Mouse (Mus musculus): ENCODE measurements around the gene 1700001K19Rik.
"Not testable (repeated sequence)": the region's sequence is repeated elsewhere in the genome, so short reads cannot be mapped to it uniquely, and the experiment has no call there.

1700001K19Rik gene

DNA sequence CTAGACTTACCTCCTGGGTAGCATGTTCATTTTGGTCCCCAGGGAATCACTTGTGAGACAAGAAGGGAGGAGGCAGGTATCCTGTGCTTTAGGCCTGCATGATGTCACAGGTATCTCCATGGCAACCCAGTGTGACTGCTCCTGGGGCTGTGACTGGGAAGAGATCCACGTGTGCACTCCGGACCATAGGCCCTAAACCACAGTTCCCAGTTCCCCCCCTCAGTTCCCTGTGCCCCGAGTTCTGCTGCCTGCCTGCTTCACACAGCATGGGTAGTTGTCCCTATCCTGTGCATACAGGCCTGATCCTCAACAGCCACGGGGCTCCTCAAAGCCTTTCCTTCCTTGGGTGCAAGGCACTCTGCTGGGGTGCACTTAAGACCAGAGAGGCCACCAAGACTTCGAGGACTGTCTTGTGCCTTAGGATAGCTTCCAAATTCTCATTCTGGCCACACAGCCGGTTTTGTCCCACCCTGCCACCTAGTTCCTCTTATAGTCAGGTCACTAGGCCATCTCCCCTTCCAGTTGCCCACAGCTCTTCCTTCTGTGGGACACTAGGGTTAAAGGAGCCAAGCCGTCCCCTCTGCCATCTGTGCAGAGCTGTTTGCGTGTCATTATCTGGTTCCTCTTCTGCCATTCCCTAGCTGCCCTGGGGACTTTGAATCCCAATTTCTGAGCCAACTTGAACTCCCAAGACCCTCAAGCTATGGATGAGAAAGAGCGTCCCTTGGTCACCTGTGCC, at the start of gene 1700001K19Rik:
Gene 1700001K19Rik, minus strand, starts transcription at position 59 of the 739 bp plus-strand sequence.
- DNase-seq: no peak

DNA sequence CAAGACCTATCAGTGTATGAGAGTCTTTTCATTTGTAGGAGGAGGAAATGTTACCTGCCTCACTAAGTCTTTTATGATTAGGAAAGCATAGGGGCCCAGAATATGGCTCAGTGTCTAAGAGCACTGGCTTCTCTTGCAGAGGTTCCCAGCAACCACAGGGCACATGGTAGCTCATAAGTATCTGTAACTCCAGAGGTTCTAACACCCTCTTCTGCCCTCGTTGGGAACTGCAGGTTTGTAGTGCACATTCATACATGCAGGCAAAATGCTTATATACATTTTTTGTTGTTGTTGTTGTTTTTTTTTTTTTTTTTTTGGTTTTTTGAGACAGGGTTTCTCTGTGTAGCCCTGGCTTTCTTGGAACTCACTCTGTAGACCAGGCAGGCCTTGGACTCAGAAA, 44.0 kb upstream of the 1700001K19Rik start:
- no peak for DNase-seq

DNA sequence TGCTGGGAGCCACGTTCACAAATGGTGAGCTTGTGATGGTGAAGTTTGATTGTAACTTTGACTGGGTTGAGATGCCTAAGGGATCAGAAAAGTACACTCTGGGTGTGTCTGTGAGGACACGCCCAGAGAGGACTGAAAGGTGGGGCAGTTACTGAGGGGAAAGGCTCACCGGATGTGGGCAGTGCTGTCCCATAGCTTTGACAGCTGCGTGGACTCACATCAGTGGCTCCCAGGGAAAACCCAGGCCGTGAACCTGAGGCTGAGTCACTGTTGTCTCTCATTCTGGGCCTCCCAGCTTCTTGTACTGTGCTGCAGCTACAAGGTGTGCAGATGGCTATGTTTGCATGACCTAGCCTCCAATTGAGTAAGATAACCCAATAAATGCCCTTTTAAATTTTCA, 43.1 kb upstream of the 1700001K19Rik start:
- DNase-seq: no peak

DNA sequence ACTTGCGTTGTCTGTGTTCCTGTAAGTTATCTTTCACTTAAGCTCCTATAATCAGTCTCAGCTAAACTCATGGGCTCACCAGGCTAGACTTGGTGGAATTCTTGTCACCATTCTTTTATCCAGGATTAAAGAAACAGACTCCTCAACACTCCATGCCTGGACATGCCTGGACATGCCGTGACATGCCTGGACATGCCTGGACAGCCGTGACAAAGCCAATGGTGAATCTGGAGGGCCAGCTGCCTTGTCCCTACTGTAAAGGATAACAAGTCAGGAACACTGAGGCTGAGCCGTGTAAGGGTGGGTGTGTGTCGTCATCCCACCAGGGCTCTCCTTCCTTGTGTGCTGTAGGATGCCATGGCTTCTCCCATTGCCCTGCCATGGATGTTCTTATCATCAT, 42.6 kb upstream of the 1700001K19Rik start:
- no peak for DNase-seq

DNA sequence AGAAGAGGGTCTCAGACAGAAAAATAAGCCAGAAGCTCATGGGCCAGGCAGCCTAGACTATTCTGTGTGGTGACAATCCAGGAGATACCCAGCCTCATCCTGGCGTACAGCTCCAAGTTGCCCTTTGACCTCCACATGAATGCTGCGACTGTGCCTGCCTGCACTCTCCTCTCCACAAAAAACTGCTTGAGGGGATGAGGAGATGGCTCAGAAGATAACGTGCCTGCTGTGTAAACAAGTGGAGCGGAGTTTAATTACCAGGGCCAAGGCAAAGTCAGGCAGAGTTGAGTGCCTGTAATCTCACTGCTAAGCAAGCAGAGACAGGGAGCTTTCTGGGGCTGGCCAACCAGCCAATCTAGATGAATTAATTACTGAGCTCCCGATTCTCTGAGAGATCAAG, 33.6 kb upstream of the 1700001K19Rik start:
- no peak for DNase-seq

DNA sequence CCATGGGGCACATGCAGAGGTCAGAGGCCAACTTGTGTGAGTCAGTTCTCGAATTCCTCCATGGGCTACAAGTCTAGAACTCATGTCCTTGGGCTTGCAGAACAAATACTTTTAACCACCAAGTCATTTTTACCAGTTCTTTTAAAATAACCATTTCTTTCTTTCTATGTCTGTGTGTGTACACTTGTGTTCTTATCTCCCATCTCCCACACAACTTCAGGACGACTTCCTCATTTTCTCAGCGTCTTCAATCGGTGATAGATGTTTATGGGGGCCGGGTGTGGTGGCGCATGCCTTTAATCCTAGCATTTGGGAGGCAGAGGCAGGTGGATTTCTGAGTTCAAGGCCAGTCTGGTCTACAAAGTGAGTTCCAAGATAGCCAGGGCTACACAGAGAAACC, 31.8 kb upstream of the 1700001K19Rik start:
- DNase-seq: no peak

DNA sequence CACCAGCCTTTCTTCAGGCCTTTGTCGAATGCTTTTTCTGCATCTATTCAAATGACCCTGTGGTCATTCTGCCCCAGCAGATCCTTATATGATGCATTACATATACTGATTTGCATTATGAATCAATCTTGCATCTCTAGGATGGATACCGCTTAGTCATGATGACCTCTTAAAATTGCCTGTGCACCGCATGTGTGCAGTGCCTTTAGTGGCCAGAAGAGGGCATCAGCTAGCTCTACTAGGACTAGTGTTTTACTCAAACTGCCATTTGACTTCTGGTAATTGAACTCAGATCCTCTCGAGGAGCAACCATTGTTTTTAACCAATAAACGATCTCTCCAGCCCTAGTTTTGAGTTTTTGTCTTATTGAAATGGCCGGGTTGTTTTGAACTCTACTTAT, 31.4 kb upstream of the 1700001K19Rik start:
- DNase-seq: peak; percentile 24

DNA sequence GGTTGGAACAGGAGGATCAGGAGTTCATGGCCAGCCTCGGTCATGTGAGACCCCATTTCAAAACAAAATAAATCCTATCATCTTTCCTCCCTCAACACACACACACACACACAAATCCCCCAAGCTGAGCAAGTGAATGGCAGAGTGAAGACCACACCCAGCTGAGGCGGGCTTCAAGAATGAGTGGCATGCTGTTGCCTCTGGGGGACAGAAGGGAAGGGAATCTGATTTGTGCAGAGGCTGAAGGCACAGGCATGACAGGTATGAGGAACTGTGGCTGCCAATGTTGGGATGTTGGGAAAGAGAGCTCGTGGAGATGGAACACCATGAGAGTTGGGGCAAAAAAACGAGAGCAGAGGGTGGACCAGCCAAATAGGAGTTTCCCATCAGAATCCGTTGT, 28.9 kb upstream of the 1700001K19Rik start:
- no peak for DNase-seq

DNA sequence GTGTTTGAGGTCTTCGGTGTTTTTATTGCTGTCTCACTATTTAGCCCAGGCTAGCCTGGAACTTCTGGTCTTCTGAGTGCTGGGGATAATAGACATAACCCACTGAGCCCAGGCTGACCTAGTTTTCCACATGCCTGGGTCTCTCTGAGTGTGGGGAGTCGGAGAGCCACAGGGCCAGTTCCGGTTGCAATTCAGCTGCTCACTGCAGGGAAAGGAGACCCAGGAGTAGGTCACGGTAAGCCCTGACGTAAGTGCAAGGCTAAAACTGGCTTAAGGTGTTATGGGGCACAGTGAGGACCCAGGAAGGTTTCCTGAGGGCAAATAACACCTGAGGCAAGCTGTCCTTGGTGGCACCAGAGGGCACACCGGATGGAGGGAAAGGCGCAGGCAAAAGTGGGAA, 25.0 kb upstream of the 1700001K19Rik start:
- peak; percentile 54 for DNase-seq

DNA sequence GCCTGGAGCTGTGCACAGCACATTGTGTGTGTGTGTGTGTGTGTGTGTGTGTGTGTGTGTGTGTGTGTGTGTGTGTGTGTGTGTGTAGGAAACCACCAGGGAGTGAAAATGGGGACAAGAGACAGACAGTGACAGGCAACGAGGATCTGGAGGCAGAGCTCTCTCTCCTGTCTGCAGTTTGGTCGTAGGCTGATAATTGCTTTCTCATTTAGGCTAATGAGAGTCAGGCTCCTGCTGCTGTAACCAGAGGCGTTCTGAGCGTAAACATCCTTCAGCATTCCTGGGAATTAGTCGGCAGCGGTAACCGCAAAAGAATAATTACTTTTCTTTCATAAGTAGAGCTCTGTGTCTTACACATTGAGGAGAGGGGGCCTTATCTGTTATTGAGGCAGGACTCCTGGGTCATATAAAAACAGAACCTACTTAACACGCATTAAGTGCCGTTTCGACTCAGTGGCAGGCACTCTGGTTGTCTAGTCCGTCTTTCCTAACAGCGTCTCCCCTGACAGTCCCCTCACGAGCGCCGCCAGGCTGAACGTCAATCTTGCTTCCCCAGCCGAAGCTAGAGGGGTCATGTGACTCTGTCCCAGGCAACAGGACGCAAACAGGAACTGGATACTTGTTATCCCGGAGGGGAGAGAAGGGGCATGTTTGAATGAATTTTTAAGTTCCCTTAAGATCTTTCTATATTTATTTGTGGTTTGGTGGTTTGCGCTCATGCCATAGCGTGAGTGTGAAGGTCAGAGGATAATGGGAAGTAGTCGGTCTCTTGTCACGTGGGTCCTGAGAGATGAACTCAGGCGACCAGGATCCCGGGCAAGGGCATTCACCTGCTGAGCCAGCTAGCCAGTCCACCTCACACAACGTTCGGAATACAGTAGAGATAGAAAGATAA, 24.2 kb upstream of the 1700001K19Rik start:
- DNase-seq: peak; percentile 85

DNA sequence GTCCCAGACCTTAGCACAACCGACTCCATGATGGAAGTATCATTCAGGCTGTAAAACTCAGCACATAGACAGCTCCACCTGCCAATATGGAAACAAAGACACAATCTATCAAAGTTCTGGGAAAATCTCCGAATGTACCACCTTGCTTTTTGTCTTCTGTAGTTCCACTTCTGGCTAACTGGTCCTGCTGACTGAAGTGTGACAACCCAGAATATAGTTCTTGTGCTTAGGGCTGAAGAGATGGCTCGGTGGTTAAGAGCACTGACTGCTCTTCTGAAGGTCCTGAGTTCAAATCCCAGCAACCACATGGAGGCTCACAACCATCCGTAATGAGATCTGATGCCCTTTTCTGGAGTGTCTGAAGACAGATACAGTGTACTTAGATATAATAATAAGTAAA, 23.0 kb upstream of the 1700001K19Rik start:
- not testable (repeated sequence) for DNase-seq

DNA sequence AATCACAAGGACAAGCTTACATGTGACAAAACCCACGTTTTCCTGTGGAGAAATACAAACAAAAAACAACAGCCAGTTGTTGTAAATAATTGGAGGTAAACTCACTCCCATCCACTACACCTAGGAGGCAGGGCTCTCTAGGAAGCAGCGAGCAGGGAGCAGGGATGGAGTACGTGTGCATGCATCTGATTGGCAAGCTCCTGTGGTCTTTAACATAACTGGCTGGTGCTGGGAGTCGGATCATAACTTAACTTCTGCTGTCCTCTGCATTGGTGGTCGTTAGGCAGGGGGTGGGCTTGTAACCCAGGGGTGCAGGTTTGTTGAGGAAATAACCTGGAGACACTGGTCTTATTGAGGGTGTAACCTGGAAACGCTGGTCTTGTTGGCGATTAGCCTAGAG, 21.3 kb upstream of the 1700001K19Rik start:
- DNase-seq: no peak

DNA sequence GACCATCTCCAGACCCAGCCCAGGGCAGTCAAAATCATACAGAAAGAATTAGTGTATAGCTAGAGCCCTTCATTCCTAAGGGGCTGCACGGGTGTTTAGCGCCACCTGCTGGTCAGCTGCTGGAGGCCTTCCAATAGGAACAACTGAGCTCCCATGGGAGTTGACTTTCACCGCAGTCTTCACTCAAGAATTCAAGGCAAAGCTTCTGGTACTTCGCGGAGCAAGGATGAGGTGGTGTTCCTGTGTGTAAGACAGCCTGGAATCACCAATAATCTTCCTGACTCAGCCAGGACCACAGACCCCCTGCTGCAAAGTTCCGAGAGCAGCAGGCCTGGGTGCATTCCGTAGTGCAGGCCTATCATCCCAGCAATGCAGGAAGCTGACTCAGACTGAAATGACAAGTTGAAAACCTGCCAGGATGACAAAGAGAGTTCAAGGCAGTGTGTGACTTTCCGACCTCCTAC, 20.6 kb upstream of the 1700001K19Rik start:
- DNase-seq: peak; percentile 90

DNA sequence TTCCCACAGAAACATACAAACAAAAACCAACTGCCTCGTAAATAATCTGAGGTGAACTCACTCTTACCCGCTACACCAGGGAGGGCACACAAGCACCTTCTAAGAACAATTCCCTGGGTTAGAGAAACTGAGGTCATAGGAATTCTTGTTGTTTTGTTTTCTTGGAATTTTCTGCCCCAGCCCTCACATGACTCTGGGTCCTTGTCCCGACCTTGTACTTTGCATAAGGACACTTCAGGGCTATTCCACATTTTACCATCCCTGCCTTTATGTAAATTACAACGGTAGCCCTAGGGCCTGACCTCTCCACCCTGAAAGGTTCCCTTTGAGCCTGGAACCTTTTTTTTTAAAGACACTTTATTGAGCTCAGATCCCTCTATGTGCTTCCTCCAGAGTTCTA, 20.1 kb upstream of the 1700001K19Rik start, which contains the start of gene Hsp90aa1:
Gene Hsp90aa1, minus strand, starts transcription at position 173 of the 400 bp plus-strand sequence.
- DNase-seq: no peak

DNA sequence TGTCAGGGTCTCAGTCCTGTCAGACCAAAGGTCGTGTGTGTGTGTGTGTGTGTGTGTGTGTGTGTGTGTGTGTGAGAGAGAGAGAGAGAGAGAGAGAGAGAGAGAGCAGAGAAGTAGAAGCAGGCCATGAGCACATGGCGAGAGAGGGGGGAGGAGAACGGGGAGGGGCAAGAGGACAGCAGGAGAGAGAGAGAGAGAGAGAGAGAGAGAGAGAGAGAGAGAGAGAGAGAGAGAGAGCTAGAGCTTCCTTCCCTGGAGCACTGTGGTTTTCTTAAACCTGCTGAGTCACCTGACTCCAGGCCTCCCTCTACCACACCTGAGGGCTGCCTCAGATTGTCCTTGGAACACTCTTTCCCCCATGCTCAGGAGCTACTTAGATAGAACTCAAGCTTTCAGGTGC, 18.9 kb upstream of the 1700001K19Rik start:
- DNase-seq: not testable (repeated sequence)

DNA sequence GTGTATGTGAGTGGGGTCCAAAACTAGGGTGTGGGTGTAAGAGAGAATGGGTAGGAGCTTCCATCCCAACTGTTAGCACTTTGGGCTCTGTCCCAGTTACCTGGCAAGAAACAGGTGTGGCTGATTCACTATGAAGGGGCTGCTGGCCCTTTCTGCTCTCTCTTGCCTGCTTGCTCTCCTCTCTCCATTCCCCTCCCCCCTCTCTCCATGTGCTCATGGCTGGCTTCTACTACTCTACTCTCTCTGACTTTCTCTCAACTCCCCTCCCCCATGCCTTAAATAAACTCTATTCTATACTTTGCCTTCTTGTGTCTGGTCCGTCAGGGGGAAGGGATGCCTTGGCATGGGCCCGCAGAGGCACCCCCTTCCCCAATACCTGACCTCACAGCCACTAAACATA, 18.3 kb upstream of the 1700001K19Rik start:
- DNase-seq: no peak

DNA sequence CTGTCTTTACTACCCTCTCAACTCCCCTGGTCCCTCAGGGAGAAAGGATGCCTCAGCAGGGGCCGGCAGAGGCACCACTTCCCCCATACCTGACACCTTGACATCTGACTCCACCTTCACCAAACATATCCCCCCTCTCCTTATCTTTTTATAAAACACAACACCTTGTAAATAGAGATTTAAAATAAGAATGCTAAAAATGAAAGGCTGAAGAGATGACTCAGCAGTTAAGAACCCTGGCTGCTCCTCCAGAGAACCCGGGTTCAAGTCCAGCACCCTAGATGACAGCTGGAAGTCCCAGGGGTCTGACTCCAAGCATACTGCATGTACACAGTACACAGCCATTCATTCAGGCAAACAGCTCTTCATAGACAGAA, 16.7 kb upstream of the 1700001K19Rik start:
- no peak for DNase-seq

DNA sequence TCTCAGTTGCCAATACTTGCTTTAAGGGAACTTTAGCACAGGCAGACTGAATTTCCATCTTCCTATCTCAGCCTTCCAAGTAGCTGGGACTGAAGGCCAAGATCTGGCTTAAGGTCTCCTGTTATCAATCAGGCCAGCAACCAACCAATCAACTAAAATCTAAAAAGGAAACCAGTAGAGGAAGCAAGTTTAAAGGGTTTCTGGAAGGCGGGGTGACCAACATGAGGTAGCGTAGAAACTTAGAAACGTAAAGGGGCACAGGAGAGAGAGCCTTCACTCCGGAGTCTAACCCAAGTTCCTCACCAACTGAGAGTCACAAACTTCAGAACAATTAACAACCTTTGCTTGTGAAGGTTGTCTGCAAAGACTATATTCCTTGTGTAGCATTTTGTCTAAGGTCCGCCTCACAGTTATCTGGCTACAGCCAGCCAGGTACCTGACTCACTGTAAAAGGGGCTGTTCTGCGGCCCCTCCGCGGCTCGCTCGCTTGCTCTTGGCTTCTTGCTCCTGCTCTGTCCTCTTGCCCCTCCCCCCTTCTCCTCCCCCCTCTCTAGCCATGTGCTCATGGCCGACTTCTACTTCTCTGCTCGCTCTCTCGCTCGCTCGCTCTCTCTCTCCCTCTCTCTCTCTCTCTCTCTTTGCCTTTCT, 16.2 kb upstream of the 1700001K19Rik start:
- no peak for DNase-seq

DNA sequence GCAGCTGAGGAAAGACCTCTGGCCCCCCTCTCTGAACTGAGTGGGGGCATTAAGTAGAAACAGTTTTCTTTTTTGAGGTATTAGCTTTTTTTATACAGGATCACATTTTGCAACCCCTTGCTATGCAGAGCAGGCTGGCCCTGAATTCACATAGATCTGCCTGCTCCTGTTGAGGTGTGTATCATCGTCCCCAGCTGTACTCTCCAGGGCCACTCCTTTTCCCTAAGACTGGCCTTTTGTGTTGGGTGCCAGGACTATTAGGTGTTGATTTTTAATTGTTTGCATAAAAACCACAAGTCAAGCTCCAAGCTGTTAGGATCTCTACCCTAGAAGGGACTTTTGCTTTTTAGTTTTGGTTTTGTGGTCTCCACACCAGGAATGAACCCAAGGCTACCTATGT, 15.7 kb upstream of the 1700001K19Rik start:
- DNase-seq: no peak

DNA sequence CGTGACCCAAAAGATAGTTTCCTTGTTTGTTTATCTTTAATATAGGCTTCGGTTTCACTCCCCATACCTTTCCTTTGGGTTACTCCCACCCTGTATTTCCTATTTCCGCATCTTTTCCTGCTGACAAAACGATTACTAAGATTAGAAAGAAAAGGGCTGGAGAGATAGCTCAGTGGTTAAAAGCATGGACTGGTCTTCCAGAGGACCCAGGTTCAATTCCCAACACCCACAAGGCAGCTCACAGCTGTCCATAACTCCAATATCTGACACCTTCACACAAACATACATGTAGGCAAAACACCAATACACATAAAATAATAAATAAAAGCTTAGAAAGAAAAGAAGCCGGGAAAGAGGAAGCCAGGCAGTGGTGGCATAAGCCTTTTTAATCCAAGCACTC, 15.0 kb upstream of the 1700001K19Rik start:
- no peak for DNase-seq

DNA sequence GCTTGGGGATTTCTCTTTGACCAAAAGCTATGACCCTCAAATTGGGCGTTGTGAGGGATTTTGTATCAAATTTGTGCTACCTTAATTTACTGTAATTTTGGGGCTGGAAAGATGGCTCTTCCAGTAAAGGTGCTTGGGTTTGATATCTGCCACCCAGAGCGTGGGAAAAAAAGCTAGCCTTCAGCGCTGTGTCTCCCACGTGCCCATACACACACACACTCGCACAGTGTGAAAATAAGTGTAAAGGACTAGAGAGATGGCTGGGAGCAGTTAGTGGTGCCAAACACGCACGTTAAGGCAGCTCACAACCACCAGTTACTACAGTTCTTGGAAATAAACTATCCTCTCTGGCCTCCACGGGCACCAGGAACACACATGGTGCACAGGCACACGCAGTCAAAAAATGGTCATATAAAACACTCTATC, 14.6 kb upstream of the 1700001K19Rik start:
- no peak for DNase-seq

DNA sequence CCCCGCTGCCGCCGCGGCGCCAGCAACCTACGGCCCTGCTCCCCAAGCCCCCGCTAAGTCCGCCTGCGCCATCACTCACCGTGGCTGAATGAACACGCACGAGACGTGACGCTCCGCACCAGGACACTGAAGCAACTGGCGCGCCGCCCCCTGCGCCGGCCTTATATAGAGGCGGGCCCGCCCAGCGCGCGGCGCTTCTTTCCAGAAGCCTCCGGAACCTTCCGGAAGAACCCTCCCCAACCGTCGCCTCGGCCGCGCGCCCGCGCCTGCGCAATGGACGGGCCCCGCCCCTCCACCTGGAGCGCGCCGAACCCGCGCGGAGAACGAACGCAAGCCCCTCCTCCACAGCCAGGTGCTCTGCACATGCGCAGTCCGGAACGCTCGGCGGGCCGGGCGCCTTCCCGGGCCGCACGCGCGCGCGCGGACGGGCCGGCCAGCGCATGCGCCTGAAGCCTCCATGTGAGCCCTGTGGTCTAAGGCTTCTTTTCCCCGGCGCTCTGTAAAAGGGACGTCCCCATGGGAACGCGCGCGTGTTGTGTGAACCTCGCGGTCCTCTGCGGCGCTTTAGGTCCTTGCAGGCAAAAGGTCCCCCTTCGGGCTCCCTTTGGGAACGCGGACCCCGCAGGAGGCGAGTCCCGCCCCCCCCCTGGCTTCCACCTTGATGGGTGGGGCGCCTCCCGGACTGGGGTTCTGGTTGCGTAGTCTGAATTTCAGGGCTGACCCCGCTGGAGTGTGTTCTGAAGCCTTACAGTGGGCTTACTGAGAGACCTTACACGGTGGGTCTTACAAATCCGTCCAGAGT, 14.0 kb upstream of the 1700001K19Rik start:
- DNase-seq: peak; percentile 98

Data from retina, postnatal 1 day (tissue).